Mouse (Mus musculus): ENCODE results near the gene Col26a1.

DNA sequence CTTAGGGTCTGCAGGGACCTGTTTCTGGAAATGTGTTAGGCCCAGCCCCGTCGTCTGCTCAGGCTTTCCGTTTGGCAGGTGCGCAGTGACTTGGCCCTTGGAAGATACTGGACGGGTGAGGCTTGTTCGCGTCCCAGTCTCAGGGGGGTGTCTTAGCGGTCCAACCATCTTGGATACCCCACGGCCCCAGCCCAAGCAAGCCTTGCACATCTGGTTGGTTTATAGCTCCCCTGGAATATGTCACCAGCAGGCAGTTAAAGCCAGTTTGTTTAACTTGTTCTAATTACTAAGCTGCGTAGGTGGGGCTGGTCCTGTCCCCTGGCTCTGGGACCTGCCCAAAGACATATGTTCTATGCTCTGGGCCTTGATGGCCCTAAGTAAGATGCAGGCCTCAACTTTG, 111.9 kb downstream of the Col26a1 start:
- no peak for TF ChIP-seq CTCF (IDR thresholded peaks at IDR 0.05; ENCODE audit: control insufficient read depth, insufficient read depth, insufficient replicate concordance, low read depth, low read length)
- no peak for TF ChIP-seq POLR2A (IDR thresholded peaks at IDR 0.05; ENCODE audit: control insufficient read depth, low read depth, low read length)
